Mouse (Mus musculus) liver, adult 2 months (tissue): ENCODE measurements around the gene Shc3.

Source experiments
- CTCF ChIP-seq: fragments of 200-500 bp; IDR thresholded peaks from 2 replicates; pipeline ENCODE4 v1.5.1; 2011; ENCODE audit warnings: low read depth, low read length, control low read depth
- POLR2A ChIP-seq: fragments of 200-500 bp; IDR thresholded peaks from 2 replicates; pipeline ENCODE4 v1.6.1; 2011; ENCODE audit warnings: low read length, control low read depth; ENCODE audit not compliant: insufficient read depth; ENCODE audit errors: extremely low read depth

GRCm38 (mm10) chr13:51400736-51401501 is 168.3 kb downstream of the Shc3 start:
- TF ChIP-seq POLR2A, result no peak
- TF ChIP-seq CTCF, result no peak
